Mouse (Mus musculus): ENCODE measurements around the gene Wdr17.

DNA sequence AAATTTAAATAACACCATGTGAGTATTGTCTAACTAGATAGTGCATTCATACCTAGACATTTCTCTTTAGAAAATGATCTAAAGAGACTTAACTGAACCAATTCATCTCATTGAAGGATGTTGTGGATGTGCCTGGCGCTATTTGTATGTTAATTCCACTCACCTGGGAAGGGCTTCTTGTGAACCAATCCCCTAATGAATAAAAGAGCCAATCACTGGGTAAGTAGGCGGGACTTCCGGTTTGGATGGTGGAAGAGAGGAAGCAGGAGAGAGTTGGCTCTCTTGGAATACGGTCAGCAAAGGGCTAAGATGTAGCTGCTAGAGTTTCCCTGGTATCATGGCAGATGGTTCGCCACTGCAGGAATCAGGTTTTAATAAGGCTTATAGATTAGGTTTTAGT lies 64.0 kb downstream of the Wdr17 start:
- no peak for TF ChIP-seq CTCF (conservative IDR thresholded peaks at IDR 0.05 in 1 of 2, IDR thresholded peaks at IDR 0.05 in 1 of 2; ENCODE audit: low read depth in 2 of 2, low read length in 2 of 2)
- no peak for TF ChIP-seq POLR2A (IDR thresholded peaks at IDR 0.05; ENCODE audit: low read depth, low read length)
- TF ChIP-seq ZNF384 (IDR thresholded peaks at IDR 0.05; ENCODE audit: low read depth, low read length), result no peak
- no peak for TF ChIP-seq ZC3H11A (IDR thresholded peaks at IDR 0.05; ENCODE audit: low read depth, low read length)
- TF ChIP-seq PAX5 (IDR thresholded peaks at IDR 0.05; ENCODE audit: low read length), result no peak
- TF ChIP-seq USF1 (IDR thresholded peaks at IDR 0.05; ENCODE audit: low read depth, low read length), result no peak
- TF ChIP-seq MAX (IDR thresholded peaks at IDR 0.05; ENCODE audit: low read length), result no peak
- TF ChIP-seq SMC3 (IDR thresholded peaks at IDR 0.05; ENCODE audit: low read depth, low read length), result no peak
- no peak for TF ChIP-seq ETS1 (conservative IDR thresholded peaks at IDR 0.05; ENCODE audit: low read depth, low read length)
- no peak for TF ChIP-seq HCFC1 (IDR thresholded peaks at IDR 0.05; ENCODE audit: low read depth, low read length)
- TF ChIP-seq UBTF (IDR thresholded peaks at IDR 0.05; ENCODE audit: low read depth, low read length), result no peak

Measured in CH12.LX (cell line).